Mouse (Mus musculus): ENCODE measurements around the gene Rab34. TPM values are rescaled to one million over a fixed set of nuclear protein-coding genes. Genes with fewer than 3 reads are reported as not detected.
"Not testable (repeated sequence)": the region's sequence is repeated elsewhere in the genome, so short reads cannot be mapped to it uniquely, and the experiment has no call there.

Gene Rab34
- total RNA-seq, 2 experiments from 2014 or later, result 21.7 to 25.4 TPM

GRCm38 (mm10) chr11:78180081-78180761, 8.0 kb upstream of the Rab34 start:
- DNase-seq, result no peak

DNA sequence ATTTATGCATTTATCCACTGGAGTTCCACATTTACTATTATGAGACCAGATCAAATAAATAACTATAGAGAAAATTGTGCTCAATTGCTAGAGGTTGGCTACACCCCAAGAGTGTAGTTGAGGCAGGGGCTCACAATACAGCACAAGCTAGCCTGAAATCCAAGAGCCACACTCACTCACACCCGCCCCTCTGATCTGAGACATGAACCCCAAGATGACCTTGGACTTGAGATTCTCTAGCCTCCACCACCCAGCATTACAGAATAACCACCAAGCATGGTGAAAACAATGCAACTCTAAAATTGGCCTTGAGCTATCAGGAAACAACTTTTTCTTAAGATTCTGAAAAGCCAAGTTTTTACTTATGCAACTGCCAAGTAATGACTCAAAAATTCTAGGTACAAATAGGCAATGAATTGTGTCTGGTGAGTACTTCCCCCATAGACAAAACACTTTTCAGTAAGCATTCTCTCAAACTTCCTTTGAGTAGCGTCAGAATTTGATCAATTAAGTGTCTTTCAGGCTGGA, 6.3 kb upstream of the Rab34 start:
- no peak for DNase-seq

GRCm38 (mm10) chr11:78182450-78182849, 5.8 kb upstream of the Rab34 start:
- no peak for DNase-seq

DNA sequence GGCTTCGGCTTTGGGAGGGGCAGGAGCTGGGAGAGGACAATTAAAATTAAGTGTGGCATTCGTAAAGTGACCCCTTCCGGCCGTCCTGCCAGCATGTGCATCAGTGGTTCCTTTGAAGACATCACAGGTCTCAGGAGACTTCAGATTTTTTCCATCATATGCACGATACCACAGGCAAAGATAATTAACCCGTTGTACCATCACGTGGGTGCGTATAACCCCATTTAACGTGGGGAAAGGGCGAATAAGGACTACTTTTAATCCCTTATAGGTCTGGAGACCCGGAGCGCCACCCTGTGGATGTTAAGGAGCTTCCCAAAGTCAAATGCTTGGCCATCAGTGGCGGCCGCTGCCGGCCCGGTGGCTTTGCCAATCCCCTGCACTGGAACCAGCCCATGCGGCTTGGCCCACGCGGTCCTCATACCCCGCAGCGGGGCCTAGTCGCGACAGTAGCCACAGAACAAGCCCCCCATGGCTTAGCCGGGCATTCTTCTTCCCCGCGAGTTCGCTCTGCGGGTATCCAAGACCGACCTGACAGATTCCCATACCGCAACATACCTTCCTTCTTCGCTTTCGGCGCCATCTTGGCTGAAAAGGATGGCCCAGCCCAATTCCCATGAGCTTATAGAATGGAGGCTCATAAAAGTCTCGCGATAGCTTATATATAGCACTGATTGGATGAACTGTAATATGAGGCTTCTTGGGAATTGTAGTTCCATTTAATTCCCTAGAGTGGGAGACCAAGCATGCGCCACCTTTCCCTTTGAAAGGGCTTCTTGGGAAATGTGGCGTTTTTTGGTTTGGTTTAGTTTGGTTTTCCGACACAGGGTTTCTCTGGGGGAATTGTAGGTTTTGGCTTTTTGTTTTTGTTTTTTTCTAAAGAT, 5.0 kb upstream of the Rab34 start, which contains the start of gene Rpl23a:
Gene Rpl23a (minus strand): TSS at position 624 of the 884 bp plus-strand sequence.
- DNase-seq, result peak; percentile 67

DNA sequence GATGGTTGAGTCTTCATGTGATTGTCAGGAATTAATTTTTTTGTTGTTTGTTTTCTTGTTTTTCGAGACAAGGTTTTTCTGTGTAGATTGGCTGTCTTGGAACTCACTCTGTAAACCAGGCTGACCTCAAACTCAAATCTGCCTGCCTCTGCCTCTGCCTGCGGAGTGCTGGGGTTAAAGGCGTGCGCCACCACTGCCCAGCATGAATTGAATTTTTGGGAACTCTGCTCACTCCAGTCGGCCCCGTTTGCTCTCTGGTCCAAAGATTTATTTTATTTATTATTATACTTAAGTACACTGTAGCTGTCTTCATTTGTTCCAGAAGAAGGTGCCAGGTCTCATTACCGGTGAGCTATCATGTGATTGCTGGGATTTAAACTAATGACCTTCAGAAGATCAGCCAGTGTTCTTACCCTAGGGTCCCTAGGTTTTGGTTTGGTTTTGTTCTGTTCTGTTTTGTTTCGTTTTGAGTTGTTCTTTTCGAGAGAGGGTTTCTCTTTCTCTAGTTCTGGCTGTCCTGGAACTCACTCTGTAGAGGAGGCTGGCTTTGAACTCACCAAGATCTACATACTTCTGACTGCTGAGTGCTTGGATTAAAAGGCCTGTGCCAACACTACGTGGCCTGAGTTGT, 4.2 kb upstream of the Rab34 start:
- no peak for DNase-seq

DNA sequence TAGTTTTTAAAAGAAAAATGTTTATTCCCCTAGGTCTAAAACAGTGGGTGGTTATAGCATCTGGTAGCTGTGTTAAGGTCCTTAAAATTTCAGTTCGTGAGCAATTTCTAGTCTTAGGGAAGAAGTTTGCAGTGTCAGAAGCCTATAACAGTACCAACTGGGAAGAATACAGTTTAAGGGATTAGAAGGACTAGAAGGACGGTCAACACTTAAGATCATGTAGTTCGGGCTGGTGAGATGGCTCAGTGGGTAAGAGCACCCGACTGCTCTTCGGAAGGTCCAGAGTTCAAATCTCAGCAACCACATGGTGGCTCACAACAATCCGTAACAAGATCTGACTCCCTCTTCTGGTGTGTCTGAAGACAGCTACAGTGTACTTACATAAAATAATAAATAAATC, 3.5 kb upstream of the Rab34 start:
- not testable (repeated sequence) for DNase-seq

GRCm38 (mm10) chr11:78189234-78190040, 1.2 kb downstream of the Rab34 start:
- peak; percentile 73 for DNase-seq

DNA sequence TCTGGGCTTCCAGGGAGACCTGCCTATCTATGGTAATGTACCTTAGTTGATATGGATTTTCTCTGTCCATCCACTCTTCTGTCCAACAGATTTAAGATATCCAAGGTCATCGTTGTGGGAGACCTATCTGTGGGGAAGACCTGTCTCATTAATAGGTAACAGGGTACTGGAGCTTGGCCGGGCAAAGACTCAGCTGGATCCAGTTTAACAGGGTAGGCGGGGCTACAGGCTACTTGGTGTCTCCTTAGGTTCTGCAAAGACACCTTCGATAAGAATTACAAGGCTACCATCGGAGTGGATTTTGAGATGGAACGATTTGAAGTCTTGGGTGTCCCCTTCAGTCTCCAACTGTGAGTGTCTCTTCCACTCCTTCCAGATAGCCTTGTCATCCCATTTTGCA, 1.8 kb downstream of the Rab34 start:
- DNase-seq, result no peak

DNA sequence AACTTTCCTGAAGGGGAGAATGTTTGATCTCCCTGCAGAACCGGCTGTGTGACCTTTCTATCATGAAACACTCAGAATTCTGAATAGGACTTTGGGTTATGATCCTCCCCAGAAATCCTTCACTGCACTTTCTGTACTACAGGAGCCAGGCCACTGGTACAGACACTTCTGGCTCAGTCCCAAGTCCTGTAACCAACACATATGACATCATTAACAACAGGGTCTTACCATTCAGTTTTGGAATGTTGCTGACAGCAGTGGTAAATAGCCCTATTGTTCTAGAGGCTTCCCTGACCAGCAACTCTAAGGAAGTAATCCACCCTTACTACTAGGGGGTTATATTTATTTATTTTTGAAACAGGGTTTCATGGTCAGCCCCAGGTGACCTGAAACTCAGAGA, 4.9 kb downstream of the Rab34 start, which contains the start of gene Proca1:
Gene Proca1 (plus strand): TSS at position 280 of the 400 bp plus-strand sequence.
- DNase-seq, result no peak

GRCm38 (mm10) chr11:78194411-78195100, 6.3 kb downstream of the Rab34 start:
- DNase-seq, result peak; percentile 74

DNA sequence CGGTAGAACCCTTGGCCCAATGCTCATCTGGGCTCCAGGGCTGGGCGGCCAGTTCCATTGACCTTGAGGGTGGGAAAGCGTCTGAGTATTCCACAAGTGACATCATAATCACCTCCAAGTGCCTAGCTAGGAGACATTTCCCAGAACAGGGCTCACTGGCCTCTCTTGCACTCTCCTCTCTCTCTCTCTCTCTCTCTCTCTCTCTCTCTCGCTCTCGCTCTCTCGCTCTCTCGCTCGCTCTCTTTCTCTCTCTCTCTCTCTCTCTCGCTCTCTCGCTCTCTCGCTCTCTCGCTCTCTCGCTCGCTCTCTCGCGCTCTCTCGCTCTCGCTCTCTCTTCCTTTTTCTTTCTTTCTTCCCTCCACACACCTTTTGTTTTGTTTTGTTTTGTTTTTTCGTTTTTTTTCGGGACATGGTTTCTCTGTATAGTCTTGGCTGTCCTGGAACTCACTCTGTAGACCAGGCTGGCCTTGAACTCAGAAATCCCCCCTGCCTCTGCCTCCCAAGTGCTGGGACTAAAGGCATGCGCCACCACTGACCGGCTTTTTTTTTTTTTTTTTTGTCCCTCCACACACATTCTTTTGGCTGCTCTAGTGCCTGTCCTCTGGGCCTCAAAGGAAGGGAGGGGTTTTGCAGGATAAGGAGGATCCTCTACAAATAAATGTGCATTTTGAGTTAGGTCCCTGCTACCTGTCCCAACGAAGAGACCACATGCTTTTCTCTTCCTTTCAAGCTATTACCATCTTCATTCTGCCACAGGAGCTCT, 7.1 kb downstream of the Rab34 start:
- DNase-seq, result no peak

- DNase-seq, result no peak
Observed at GRCm38 (mm10) chr11:78202372-78202771, 14.1 kb downstream of the Rab34 start.

DNA sequence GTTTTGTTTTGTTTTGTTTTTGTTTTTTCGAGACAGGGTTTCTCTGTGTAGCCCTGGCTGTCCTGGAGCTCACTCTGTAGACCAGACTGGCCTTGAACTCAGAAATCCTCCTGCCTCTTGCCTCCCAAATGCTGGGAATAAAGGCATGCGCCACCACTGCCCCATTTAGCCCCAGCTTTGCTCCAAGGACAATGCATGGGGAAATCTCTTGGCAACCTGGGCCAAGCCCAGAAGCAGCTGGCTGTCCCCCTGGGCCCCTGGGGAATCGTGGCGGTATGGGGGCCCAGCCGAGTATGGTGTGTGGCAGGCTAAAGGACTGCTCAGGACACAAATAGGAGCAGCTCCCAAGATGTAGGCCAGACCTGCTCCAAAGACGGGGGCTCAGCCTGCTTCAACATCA, 16.1 kb downstream of the Rab34 start:
- no peak for DNase-seq

DNA sequence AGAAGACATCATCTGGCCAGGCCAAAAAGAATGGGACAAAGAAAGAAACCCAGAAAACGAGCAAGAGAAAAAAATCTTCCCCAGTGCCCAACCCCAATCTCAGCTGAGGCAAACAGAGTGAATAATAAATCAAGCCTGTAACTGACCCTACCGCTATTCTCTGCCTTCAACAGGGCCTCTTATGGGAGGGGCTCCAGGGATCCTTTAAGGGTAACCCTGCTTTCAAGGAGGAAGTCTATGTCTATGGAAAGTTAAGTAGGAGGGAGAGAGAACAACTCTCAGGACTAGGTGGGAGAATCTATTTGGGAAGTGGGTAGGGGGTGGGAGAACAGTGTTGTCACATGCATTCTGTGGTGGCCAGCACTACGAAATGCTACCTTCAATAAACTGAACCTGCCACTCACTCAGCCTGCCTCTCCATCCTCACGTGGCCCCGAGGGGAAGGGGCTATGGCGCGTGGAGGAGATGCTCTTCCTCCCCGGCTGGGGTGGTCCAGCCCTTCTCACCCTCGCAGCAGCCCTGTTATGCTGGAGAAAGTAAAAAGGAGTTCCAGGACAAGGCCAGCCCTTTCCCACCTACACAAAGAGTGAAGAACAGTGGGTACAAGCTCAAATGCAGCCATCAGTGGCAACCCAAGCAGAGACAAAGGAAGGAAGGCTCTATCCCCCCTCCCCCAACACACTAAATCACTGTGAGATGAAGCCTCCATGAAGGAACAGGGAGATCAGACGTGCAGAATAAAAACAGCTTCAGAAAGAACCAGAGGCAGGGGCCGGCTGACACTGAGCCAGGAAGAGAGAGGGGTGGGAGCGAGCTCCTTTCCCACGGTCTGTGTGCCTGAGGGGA, 17.4 kb downstream of the Rab34 start:
- no peak for DNase-seq

DNA sequence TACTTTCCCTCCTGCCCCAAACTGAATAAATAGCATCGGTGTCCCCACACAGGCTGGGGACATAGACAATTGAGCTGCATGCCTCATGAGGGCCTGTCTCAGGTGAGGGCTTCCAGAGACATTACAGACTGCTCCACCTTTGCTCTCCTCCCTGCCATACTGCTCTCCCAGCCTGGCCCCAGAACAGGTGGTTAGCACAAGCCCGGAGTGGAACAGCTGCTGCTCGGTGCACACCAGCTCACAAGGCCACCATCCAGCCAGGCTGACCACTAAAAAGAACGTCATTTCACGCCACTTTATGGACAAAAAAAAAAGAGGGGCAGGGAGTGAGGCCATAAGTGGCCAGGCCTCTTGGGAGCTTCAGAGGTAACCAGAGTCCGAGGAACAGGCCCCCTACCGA, 19.0 kb downstream of the Rab34 start:
- no peak for DNase-seq

DNA sequence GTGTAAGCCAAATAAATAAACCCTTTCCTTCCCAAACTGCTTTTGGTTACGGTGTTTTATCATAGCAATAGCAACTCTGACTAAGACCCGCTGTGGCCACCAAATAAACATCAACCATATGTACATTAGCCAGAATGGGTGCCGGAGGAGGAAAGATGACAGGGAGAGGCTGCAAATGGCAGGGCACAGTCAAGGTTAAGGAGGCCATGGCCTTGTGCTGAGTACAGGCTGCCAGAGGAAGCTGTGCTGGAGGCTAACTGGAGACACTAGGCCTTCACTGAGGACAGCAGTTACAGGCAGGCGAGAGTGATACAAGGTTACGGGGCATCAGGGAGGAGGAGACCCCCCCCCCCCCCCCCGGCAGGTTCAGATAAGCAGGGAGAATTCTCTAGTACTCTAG, 21.7 kb downstream of the Rab34 start:
- DNase-seq, result no peak

- DNase-seq, result no peak
Observed at GRCm38 (mm10) chr11:78210615-78211014, 22.4 kb downstream of the Rab34 start.

- no peak for DNase-seq
Observed at GRCm38 (mm10) chr11:78211513-78211912, 23.3 kb downstream of the Rab34 start.

GRCm38 (mm10) chr11:78213086-78213817, 25.0 kb downstream of the Rab34 start:
- DNase-seq, result no peak
